Mouse (Mus musculus) urinary bladder, adult 2 months (tissue): Measurements from ENCODE around the gene Olfr43. TPM values are rescaled to one million over a fixed set of nuclear protein-coding genes. Genes with fewer than 3 reads are reported as not detected.

Experiments used
- DNase-seq: peaks from one replicate; pipeline ENCODE4 v3.0.0; 2022; ENCODE audit warnings: low spot score
- polyA plus RNA-seq: library from polyadenylated mRNA; depleted of rRNA; stranded (reverse); fragments of >200 nt; gene quantifications from 2 replicates; pipeline ENCODE4 v1.2.3, GENCODE M21; 2012; rRNA removed

Gene Olfr43
- not detected in 2 replicates for polyA plus RNA-seq

DNA sequence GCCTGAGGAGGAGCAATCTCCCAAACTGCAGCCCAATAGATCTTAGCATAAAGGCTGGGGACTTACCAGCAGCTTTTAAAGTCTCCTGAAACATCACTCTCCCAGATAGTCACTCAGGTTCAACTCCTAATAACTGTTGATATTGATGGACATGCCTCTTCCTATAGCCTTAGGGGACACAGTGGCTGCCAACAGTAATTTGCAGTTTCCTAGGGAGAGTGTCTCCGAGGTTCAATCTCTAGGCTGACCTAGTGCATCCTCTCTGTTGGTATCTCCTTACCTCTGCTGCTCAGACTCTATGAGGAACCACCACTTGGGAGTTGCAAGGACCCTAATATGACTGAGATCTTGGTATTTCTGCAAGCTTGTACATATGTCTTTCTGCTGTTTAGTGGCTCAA is at the start of gene Olfr43:
TSS of gene Olfr43 (minus strand) at position 101 of the 400 bp plus-strand sequence.
- no peak for DNase-seq

DNA sequence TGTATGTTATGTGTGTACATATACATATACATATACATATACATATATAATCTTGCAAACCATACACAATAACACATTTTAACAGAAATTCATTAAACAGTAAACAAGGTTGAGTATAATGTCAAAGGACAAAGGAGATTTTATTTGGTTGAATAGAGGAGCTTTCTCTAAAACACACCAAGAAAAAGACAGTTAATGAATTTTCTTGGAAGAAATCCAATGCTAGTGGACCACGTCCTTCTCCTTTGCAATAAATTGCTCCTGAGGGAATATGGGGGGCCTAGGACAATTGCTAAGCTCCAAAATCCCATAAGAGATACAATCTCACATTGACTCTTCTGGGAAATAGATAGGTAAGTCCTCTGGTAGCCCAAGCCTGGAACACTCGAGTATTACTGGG is 48.3 kb upstream of the Olfr43 start, which contains the start of gene Olfr406:
TSS of gene Olfr406 (plus strand) at position 301 of the 400 bp plus-strand sequence.
- no peak for DNase-seq

DNA sequence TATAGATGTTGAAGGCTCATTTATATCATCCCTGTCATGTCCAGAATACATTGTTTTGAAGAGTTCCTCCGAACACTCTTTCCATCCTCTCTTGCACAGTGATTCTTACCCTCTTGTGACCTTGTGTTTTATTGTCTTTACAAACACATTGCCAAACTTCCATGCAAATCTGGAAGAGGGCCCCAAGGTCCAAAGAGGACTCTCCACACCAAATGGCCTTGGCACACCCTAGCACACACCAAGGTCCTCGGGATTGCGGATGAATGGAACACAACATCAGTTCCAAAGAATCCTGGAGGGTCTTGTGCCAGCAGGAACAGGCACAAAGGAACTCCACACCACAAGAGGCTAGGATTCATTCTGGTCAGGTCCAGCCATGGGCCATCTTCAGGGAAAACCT is 30.0 kb upstream of the Olfr43 start:
- no peak for DNase-seq

DNA sequence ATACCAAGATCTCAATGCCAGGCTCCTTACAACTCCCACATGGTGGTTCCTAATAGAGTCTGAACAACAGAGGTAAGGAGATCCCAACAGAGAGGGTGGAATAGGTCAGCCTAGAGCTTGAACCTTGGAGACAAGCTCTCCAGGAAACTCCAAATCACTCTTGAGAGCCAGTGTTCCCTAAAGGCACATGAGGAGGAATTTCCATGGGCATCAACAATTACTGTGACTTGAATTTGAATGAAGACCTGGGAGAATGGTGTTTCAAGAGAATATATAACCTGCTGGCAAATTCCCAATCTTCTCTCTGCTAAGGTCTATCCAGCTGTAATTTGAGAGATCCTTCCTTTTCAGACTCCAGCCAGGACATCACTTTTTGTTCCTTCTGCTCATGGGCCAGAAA is 25.2 kb downstream of the Olfr43 start, which contains the start of gene Olfr403:
TSS of gene Olfr403 (plus strand) at position 301 of the 400 bp plus-strand sequence.
- no peak for DNase-seq

DNA sequence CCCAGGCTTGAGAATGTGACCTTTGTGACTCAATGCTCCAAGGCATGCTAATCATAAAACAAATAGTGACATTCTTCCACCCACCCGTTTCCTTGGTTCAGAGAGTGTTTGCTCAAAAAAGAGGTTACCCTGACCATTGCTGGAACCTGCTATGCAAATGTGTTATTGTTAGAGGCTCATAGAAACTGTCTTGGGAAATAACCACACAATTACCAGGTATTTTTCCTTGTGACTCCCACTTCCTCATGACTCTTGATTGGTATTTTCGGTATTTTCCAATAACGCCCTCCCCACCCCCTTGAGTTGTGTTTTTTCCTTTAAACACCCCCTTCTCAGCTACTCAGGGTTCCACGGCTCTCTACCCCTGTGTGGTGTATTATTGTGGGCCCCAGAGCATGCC is 27.4 kb downstream of the Olfr43 start:
- DNase-seq: no peak

DNA sequence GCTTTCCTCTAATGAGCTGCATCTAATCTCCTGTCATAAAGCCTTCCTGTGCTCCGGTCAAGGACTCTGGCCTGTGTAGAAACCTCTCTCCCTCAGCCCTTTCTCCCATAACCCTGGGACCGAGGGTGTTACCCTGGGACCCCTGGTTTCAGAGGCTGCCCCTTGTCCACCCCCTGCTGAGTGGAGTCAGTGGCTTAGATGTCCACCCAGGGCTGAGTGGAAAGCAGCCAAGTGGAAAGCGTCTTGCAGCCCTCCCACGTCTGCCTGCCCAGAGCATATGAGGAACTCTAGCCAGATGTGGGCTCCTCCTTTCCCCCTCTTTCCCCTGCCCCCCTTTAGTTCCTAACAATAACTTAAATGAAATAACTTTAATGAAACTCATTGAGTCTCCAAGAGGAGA is 28.0 kb downstream of the Olfr43 start:
- DNase-seq: no peak

DNA sequence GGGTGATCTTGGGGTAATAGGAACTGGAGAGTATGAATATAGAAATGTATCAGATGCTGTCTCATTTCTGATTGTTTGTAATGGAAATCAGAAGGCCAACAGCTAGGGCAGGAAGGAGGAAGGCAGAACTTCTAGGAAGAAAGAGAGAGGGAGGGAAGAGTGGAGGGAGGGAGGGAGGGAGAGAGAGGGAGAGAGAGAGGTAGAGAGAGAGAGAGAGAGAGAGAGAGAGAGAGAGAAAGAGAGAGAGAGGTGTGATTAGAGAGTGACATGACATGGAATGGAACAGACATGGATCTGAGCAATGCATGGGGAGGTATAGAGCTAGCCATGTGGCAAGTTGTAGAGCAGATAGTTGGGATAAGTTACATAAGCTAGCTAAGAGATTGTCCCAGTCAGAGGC is 42.4 kb downstream of the Olfr43 start:
- no peak for DNase-seq

Other genes with a start within 250 kb of the Olfr43 start
- not detected in 2 replicates for gene Olfr398, start 221.0 kb downstream of the Olfr43 start, polyA plus RNA-seq
- gene Olfr139, start 154.8 kb downstream of the Olfr43 start, polyA plus RNA-seq: not detected in 2 replicates
- not detected in 2 replicates for gene Olfr399, start 154.8 kb downstream of the Olfr43 start, polyA plus RNA-seq
- gene Zfp616, start 141.4 kb downstream of the Olfr43 start, polyA plus RNA-seq: not detected in 2 replicates
- not detected in 2 replicates for gene Olfr401, start 97.7 kb downstream of the Olfr43 start, polyA plus RNA-seq
- not detected in 2 replicates for gene Olfr402, start 57.9 kb downstream of the Olfr43 start, polyA plus RNA-seq
- gene Olfr403, start 25.1 kb downstream of the Olfr43 start, polyA plus RNA-seq: not detected in 2 replicates
- gene Olfr406, start 48.4 kb upstream of the Olfr43 start, polyA plus RNA-seq: not detected in 2 replicates
- gene Olfr59, start 72.4 kb upstream of the Olfr43 start, polyA plus RNA-seq: not detected in 2 replicates
- gene Olfr410, start 126.7 kb upstream of the Olfr43 start, polyA plus RNA-seq: not detected in 2 replicates
- not detected in 2 replicates for gene Olfr411, start 141.3 kb upstream of the Olfr43 start, polyA plus RNA-seq
- gene Olfr412, start 150.7 kb upstream of the Olfr43 start, polyA plus RNA-seq: not detected in 2 replicates